Mouse (Mus musculus): ENCODE results near the gene Chpf. TPM values are rescaled to one million over a fixed set of nuclear protein-coding genes. Genes with fewer than 3 reads are reported as not detected.
A peak's percentile ranks its signal among the peaks of the same experiment; 100 is the strongest.

Gene Chpf
- total RNA-seq, 2 experiments from 2014 or later = 25.5 to 26.8 TPM

DNA sequence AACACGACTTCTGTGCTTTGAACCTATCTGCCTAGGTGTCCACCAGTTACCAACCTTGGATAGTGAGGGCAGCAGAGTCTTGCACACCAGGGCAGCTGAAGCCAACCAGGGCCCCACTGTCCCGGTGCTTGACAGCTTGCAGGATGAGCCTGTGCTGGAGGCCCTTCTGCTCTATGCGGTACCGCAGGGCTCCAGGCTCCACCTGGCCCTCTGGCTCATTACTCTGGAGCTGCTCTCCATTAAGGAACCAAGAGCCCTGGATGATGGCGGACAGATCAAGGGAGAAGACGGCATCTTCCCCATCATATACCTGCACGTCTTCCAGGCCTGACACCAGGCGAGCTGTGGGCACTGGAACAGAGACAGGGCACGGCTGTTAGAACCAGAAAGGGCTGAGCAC lies 22.8 kb upstream of the Chpf start:
- intact Hi-C loops (cut with DNase I) = no loop called here
- DNase-seq = no peak

DNA sequence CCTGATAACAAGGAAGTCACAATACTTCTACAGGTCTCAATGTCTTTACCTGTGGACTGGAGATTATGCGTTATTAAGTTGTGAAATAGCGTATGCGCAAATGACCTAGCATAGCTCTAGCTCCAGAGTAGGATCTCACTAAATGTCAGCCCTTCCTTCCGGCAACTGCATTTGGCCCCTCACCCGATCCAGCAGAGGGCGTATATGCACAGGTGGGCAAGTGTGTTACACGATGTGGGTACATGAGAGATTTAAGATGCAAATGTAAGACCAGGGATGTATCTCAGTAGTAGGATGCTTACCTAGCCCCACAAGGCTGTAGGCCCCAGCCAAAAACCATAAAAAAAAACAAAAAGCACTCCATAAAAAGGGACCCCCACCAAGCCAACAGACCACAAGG lies 20.3 kb upstream of the Chpf start:
- DNase-seq = no peak
- intact Hi-C loops (cut with DNase I) = no loop called here

DNA sequence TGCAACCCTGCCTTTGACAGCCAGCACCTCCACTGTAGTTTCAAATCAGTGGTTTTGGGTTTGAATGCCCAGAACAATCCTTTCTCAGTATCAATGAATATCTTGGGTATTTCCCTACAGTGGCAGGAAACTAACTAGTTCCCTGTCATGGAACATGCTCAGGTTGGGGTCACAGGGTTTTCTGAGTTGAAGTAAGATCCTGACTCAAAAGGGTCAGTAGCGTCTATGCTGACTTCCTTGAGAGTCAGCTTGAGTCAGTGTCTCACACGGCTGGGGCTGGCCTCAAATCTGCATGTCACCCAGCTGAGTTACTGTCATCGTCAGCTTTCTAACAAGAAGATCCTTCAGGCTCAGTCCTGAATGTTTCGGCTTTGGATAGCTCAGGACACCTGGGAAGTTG lies 19.8 kb upstream of the Chpf start:
- DNase-seq = no peak
- intact Hi-C loops (cut with DNase I) = no loop called here

DNA sequence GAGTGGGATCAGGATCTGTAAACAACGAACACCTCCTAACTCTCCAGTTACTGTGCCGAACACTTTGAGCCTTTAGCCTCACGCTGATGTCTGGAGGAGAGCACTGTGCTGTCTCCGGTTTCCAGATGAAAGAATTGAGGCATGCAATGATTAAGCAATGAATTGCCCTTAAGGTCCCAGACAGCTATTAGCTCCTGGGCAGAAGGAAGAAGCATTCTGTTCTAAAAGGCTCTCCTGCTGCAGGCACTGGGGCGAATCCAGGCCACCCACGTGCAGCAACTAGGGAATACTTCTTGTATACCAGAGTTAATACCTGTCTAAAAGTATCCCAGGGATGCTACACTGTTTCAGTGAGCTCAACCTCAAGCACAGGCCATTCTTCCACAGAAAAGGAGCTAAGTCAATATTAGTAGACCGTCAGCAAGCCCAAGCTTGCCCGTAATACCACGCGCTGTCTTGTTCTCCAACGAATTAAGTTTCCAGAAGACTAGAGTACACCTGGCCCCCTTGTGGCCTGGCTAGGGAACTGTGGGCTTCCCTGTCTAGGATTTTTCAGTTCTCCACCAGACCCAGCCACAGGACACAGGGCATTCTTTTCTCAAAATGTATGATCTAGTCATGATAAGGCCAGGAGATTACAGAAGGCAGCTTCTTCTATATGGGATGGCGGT lies 15.9 kb upstream of the Chpf start:
- intact Hi-C loops (cut with DNase I) = loop anchor here (2.0 kb wide), 1 partner anchor 36 kb away; no protein-coding TSS in a partner anchor

DNA sequence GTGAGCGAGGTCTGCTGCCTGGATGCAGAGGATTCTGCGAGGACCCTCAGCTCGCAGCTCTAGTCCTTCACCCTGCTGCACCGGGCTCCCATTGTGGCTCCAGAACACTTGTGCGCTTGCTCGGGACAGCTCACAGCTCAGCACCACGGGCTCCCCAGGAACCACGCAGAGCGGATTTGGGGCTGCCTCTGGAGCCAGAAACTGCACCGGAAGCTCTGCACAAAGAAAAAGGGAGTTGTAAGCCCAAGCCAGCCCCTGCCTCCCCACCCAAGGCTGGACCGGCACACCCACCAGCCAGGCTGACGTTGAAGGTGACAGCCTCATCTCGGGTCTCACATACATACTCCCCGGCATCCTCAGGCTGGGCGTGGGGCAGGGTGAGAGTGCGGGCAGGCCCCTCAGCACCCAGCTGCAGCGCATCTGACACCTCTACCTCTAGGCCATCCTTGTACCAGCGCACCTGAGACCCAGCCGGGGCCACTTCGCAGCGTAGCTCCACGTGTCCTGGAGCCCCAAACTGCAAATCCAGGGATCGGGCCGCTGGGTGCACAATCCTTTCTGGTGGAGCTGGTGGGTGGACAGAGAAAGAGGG lies 13.6 kb upstream of the Chpf start:
- intact Hi-C loops (cut with DNase I) = no loop called here
- no peak for DNase-seq

More for the DNA sequence above, 15.9 kb upstream of the Chpf start:
- DNase-seq = no peak

DNA sequence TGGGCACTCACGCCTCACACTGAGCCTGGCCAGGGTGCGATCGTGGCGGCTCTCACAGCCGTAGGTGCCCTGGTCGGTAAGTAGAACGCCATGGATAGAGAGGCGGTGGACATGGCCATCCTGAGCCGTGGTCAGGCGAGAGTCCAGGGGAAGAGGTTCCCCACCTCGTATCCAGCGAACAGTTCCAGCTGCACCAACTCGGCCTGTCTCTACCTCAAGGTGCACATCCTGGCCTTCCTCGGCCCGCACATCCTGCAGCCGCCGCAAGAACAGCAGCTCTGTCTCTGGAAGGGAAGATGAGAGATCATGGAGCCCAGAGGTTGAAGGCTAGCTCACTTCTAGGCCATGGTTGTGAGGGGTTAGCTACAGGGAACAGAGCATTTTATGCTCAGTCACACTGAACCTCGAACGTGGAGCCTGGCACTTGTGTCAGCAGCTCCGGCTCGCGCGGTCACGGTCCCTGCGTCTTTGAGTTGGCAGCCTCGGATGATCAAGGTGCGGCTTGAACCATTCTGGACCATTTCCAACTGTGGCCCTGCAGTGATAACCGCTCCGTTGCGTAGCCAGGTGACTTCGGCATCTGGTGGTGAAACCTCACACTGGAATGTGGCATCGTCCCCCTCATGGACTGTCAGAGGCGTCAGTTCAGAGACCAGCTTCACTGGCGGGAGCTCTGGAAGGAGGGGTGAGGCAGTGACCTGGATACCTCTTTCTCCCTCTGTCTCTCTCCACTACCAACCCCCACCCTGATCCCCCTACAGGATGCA lies 11.9 kb upstream of the Chpf start:
- intact Hi-C loops (cut with DNase I) = no loop called here
- DNase-seq = no peak

DNA sequence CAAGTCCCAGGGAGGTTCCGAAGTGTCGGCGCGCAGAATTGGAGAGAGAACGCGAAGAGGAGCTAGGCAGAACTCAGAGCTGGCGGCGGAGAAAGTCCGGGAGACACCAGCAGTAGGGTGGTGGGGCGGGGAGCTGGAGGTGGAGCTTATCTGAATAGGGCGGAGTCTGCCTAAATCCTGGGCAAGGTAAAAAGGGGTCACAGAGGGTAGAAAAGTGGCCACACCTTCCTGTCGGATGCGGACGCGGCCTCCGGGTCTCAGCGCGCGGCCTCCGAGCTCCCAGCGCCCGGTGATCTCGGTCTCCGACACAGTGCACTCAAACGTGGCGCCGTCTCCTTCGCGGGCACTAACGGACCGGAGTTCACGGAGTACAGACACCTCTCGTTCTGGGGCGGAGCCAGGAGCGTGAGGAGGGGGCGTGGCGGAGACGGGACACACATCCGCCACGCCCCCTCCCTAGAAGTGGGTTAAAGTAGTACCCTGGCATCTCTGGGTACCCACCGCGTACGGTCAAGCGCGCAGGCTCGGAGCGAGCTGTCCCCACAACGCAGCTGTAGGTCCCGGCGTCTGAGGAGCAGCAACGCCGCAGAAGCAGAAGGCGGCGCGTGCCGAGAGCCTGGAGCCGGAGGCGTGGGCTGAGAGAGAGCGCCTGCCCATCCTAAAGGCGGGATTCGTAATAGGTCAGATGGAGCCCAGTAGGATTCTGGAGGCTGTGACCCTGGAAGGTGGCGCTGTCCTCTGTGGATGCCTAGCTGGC lies 8.5 kb upstream of the Chpf start:
- intact Hi-C loops (cut with DNase I) = no loop called here
- DNase-seq = peak; percentile 34 to 38

DNA sequence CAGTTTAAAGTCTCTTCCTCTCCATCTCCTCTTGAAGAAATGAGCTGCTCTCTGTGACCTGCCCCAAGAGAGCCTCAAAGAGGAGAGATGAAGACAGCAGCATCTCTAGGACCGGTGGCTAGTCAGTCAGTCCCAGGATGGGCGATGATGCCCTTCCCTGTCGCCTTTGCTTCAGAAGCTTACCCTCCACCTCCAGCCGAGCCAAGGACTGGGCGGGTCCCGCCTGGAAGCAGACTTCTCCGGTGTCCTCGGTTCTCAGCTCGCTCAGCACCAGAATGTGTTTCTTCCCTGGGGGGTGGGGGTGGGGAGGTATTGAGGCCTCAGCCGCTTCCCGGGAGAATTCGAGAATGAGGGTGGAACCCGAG lies 7.9 kb upstream of the Chpf start:
- no peak for DNase-seq
- intact Hi-C loops (cut with DNase I) = no loop called here

DNA sequence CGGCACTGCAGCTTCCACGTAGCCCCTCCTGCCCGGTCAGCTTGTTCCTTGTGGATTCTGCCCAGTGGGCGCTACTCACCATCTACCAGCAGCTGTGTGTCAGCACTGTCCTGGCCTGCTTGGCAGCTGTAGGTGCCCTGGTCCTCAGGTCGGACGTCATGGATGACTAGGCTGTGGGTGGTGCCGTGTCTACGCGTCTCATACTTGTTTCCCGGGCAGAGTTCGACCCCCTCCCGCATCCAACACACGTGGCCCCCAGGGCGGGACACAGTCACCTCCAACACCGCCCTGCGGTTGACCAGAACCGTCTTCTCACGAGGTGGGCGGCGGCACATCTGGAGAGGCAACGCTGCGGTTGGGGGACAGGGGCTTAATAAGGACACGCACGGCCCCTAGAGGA lies 7.5 kb upstream of the Chpf start:
- no peak for DNase-seq
- intact Hi-C loops (cut with DNase I) = no loop called here

DNA sequence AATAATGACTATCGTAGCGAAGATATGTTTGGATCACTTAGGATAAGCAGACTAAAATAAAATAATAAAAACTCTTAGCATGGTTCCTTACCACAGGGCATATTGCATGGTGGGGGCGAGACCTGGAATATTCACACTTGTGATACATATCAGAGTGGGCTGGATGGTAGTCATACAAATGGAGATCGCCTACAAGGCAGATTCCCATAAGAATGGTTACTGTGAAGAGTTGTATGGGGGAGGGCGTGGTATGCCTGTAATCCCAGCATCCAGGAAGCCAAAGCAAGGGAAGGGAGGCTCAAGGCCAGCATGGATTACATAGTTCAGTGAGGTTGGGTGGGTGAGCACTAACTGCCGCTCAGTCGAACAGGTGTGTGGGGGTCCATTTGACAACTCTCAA lies 1.6 kb upstream of the Chpf start:
- intact Hi-C loops (cut with DNase I) = loop anchor here (2.0 kb wide), 1 partner anchor 24 kb away; no protein-coding TSS in a partner anchor
- DNase-seq = no peak

DNA sequence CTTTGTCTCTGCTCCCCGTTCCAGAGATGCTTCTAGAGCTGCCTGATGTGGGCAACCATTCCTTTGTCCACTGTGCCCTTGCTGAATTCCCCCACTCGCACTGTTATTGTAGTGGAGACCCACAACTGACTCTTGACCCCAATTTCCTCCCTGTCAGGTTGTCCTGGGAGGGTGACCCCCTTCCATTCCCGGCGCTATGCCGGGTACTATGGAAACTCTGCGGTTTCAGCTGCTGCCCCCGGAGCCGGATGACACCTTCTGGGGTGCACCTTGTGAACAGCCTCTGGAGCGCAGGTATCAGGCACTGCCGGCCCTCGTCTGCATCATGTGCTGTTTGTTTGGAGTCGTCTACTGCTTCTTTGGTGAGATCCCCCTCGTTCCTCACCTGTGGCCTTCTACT lies 929 bp upstream of the Chpf start:
- DNase-seq = no peak
- intact Hi-C loops (cut with DNase I) = loop anchor here (2.0 kb wide), 1 partner anchor 25 kb away; no protein-coding TSS in a partner anchor

DNA sequence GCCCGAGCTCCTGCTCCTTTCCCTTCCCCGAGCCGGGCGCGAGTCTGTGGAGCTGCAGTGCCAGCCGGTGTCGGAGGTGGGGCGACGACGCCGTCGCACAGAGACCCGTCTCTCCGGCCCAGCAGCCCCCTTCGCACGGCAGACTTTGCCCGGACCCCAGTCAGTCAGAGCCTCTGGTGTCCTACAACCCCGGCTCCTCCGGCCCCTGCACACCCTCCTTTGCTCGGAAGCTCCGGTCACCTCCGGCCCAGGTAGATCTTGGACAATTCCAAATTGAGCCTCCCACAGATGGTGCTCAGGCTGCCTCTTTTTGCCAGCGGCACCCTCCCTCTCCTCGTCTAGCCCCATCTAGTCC lies 505 bp upstream of the Chpf start:
- DNase-seq = no peak
- intact Hi-C loops (cut with DNase I) = loop anchor here (5.0 kb wide), 1 partner anchor 43 kb away; the partner anchor contains the start of gene Stk11ip

DNA sequence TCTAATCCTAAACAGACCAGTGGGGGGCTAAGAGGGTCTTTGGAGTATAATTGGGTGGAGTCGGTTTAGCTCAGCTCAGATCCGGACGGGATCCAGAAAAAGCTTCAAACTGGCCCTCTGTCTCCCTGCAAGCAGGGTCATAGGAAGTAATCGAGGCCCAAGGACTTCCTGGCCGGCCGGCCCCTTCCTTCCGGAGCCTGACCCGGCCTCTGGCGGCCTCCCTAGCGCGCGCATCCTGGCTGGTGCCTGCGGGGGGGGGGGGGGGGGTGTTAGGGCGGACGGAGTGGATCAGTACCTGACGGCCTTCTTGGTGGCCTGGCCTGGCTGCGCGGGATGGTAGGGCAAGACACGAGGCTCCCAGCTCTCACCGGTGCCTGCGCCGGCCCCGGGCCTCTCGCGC lies 610 bp downstream of the Chpf start:
- peak in 1 of 2 experiments; percentile 53 for DNase-seq
- intact Hi-C loops (cut with DNase I) = loop anchor here (5.0 kb wide), 1 partner anchor 44 kb away; the partner anchor contains the start of gene Stk11ip

DNA sequence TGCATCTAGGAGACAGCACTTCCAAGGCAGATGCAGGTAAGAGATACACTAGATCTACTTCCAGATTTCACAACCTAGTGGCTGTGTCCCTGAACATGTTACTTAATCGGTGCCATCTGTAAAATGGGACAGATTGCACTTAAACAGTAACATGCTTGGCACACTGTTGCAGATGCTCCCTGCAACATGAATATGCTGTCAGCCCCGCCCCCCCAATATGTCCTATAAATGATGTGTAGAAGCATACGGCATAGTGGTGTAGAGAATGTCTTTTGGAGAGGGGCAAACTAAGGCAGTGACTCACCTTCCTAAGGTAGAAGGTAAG lies 1.2 kb downstream of the Chpf start:
- no peak for DNase-seq
- intact Hi-C loops (cut with DNase I) = loop anchor here (1.0 to 5.0 kb wide), 3 partner anchors 44 to 119 kb away; partner anchors contain the start of gene Stk11ip

DNA sequence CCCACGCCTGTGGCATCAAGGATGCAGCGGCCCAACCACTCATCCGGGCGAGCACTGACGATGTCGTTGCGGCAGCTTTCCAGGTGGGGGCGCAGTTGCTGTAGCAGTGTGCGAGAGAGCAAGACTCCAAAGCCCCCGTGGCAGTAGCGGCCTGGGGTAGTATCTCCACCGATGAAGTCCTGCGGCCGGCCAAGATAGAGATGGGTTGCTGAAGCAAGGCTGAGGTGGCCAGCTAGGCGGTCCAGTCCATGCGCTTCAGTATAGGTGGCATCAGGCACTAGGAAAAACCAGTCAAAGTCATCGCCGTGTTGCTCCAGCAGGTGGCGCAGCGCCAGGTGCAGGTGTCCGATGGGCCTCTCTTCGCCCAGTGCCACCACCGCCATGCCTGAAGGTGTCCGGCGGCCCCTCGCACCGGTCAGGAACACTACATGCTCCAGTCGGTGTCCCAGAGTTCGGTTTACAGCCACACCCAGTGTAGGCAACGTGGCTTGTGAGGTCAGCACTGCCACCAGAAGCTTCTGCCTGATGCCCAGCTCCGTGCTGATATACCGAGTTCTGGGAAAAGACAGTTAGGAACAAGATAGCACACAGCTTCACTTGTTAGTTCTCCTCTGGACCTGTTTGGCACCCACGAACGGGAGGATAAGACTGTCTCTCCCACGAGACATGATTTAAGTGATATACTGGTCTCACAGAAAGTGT lies 1.7 kb downstream of the Chpf start:
- intact Hi-C loops (cut with DNase I) = loop anchor here (1.0 to 5.0 kb wide), 3 partner anchors 45 to 120 kb away; partner anchors contain the start of gene Stk11ip
- DNase-seq = peak; percentile 81 to 82

DNA sequence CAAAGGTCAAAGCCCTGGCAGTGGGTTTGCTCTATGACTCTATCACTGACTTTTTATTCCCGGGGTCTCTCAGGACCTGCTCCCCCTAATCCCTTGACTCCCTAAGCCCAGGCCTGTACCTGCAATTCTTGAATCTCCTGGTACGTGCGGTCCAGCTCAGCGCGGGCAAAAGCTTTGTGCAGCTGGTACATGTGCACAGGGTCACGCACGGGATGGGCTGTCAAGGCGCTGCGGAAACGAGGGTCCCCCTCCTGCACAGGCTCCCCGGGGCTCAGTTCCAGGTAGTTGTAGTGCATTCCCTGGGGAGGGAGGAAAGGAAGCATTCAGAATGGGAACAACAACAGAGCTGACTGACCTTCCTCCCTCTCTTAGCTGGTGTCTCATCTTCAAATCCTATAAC lies 2.7 kb downstream of the Chpf start:
- intact Hi-C loops (cut with DNase I) = loop anchor here (5.0 kb wide), 1 partner anchor 46 kb away; the partner anchor contains the start of gene Stk11ip
- DNase-seq = no peak

DNA sequence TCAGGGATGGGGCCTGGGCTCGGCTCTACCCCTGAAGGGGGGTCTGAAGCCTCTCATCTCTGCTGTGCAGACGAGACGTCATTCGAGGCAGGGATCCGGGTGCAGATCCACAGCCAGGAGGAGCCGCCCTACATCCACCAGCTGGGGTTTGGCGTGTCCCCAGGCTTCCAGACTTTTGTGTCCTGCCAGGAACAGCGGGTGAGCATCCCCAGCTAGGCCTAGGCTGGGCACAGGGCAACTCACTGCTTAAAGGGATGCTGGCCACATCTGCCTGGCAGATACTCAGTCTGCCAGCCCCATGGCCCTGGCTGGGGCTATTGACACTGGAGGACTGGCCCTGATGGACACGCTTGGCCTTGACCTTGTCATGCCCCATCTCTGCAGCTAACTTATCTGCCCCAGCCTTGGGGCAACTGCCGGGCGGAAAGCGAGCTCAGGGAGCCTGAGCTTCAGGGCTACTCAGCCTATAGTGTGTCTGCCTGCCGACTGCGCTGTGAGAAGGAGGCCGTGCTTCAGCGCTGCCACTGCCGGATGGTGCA lies 9.8 kb downstream of the Chpf start:
- intact Hi-C loops (cut with DNase I) = no loop called here
- no peak for DNase-seq

DNA sequence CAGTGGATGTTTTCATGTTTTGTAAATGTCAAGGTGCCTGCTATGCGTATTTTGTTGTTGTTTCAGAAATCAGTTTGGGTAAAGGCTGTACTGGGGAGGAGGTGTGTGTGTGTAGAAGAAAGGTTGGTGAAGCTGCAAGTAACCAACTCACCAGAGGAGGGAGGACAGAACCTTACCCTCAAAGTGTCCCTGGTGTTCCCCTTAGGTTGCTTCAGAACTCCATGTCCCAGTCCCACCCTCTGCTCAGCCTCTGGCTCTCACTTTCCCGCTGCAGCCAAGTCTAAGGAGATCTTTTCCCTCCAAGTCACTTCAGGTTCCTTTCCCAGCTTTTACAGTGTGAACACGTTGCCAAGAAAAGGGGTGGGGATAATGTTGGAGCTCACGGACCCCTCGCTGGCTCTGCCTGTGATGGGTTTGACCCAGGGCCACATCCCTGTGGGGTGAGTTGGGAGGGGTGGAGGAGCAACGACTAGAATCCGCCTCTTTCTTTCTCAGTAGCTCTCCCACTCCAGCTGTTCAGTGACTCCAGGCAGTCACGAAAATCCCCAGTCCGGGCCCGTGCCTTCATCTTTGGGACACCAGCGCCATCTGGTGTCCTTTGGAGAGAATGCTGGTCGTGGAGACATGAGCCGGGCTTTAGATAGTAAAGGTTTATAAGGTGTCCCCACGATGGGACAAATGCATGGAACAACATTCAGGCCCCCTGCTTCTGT lies 11.7 kb downstream of the Chpf start:
- intact Hi-C loops (cut with DNase I) = loop anchor here (1.0 kb wide), 2 partner anchors 21 to 124 kb away; no protein-coding TSS in a partner anchor
- DNase-seq = peak; percentile 81 to 82

DNA sequence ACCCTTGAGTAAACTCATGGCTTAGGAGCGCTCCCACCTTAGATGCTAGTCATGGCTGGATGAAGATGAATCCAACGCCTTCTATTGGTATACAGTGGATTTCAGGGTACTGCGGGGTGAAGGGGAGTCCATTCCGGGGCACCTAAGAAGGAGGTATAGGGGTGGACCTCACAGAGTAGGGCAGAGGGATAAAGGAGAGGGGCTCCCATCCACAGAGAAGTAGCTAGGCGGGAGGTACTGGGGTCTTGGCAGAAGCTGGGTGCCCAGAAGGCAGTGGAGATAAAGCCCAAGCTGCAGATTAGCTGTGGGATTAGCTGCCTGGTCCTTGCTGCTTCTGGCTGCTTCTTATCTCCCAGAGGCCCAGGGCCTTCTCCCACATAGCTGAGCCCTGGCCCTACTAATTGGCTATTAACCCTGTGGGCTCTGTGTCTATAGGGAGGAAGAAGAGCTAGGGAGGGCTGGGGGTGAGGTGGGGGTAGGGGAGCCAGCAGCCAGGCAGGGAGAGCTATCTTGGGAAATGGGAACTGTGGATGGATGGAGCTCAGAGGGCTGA lies 15.4 kb downstream of the Chpf start:
- intact Hi-C loops (cut with DNase I) = no loop called here
- no peak for DNase-seq

Measured in heart, postnatal 36 days (tissue).